Mouse (Mus musculus): ENCODE results near the gene Sp6. TPM values are rescaled to one million over a fixed set of nuclear protein-coding genes. Genes with fewer than 3 reads are reported as not detected.

The Sp6 gene
- total RNA-seq, 2 experiments from 2014 or later = 0.28 TPM; not detected in 1

GRCm38 (mm10) chr11:97049492-97050085 is 36.4 kb downstream of the Sp6 start:
- ATAC-seq (replicated peaks; ENCODE audit: low FRiP score, low TSS enrichment, poor library complexity, severe bottlenecking) = no peak

GRCm38 (mm10) chr11:97050216-97050943 is 37.2 kb downstream of the Sp6 start, which contains the start of gene Osbpl7:
Osbpl7 (plus strand) TSS chr11:97050628.
- peak; percentile 53 for ATAC-seq (replicated peaks; ENCODE audit: low FRiP score, low TSS enrichment, poor library complexity, severe bottlenecking)

- ATAC-seq (replicated peaks; ENCODE audit: low FRiP score, low TSS enrichment, poor library complexity, severe bottlenecking) = peak; percentile 3
Measured at GRCm38 (mm10) chr11:97050944-97051586, 37.9 kb downstream of the Sp6 start.

GRCm38 (mm10) chr11:97052219-97052646 is 39.0 kb downstream of the Sp6 start:
- peak; percentile 66 for ATAC-seq (replicated peaks; ENCODE audit: low FRiP score, low TSS enrichment, poor library complexity, severe bottlenecking)

GRCm38 (mm10) chr11:97063274-97063920 is 50.2 kb downstream of the Sp6 start:
- no peak for ATAC-seq (replicated peaks; ENCODE audit: low FRiP score, low TSS enrichment, poor library complexity, severe bottlenecking)

GRCm38 (mm10) chr11:97063921-97064295 is 50.7 kb downstream of the Sp6 start:
- 0 out of 2 replicates have a peak, but pooled peaks have one; percentile 40 for ATAC-seq (replicated peaks; ENCODE audit: low FRiP score, low TSS enrichment, poor library complexity, severe bottlenecking)

GRCm38 (mm10) chr11:97065538-97066295 is 52.5 kb downstream of the Sp6 start:
- ATAC-seq (replicated peaks; ENCODE audit: low FRiP score, low TSS enrichment, poor library complexity, severe bottlenecking) = no peak

- ATAC-seq (replicated peaks; ENCODE audit: low FRiP score, low TSS enrichment, poor library complexity, severe bottlenecking) = no peak
Measured at GRCm38 (mm10) chr11:97066656-97067360, 53.6 kb downstream of the Sp6 start.

- no peak for ATAC-seq (replicated peaks; ENCODE audit: low FRiP score, low TSS enrichment, poor library complexity, severe bottlenecking)
Measured at GRCm38 (mm10) chr11:97069333-97069732, 56.1 kb downstream of the Sp6 start.

- ATAC-seq (replicated peaks; ENCODE audit: low FRiP score, low TSS enrichment, poor library complexity, severe bottlenecking) = no peak
Measured at GRCm38 (mm10) chr11:97069770-97070169, 56.6 kb downstream of the Sp6 start.

GRCm38 (mm10) chr11:97071129-97071528 is 57.9 kb downstream of the Sp6 start:
- no peak for ATAC-seq (replicated peaks; ENCODE audit: low FRiP score, low TSS enrichment, poor library complexity, severe bottlenecking)

- ATAC-seq (replicated peaks; ENCODE audit: low FRiP score, low TSS enrichment, poor library complexity, severe bottlenecking) = peak; percentile 44
Measured at GRCm38 (mm10) chr11:97072533-97072932, 59.3 kb downstream of the Sp6 start.

GRCm38 (mm10) chr11:97074235-97074634 is 61.0 kb downstream of the Sp6 start:
- no peak for ATAC-seq (replicated peaks; ENCODE audit: low FRiP score, low TSS enrichment, poor library complexity, severe bottlenecking)

Other genes with a start within 250 kb of the Sp6 start
- gene Snx11, start 235.8 kb upstream of the Sp6 start, total RNA-seq (2014; fragmentation: Nextera tagmentation) = 13.4 and 26.0 TPM in 2 replicates
- gene Snx11, start 235.8 kb upstream of the Sp6 start, total RNA-seq (2017) = 7.4 and 9.7 TPM in 2 replicates
- gene Cbx1, start 224.3 kb upstream of the Sp6 start, total RNA-seq (2014; fragmentation: Nextera tagmentation) = 91.7 and 97.1 TPM in 2 replicates
- gene Cbx1, start 224.3 kb upstream of the Sp6 start, total RNA-seq (2017) = 120 and 130 TPM in 2 replicates
- 22.2 and 53.3 TPM in 2 replicates for gene Nfe2l1, start 183.4 kb upstream of the Sp6 start, total RNA-seq (2014; fragmentation: Nextera tagmentation)
- gene Nfe2l1, start 183.4 kb upstream of the Sp6 start, total RNA-seq (2017) = 27.3 and 47.5 TPM in 2 replicates
- gene Copz2, start 163.5 kb upstream of the Sp6 start, total RNA-seq (2014; fragmentation: Nextera tagmentation) = not detected in 2 replicates
- gene Copz2, start 163.5 kb upstream of the Sp6 start, total RNA-seq (2017) = 1.0 and 3.2 TPM in 2 replicates
- 31.9 and 56.8 TPM in 2 replicates for gene Cdk5rap3, start 96.9 kb upstream of the Sp6 start, total RNA-seq (2014; fragmentation: Nextera tagmentation)
- gene Cdk5rap3, start 96.9 kb upstream of the Sp6 start, total RNA-seq (2017) = 18.3 and 54.6 TPM in 2 replicates
- gene Prr15l, start 85.3 kb upstream of the Sp6 start, total RNA-seq (2014; fragmentation: Nextera tagmentation) = not detected in 2 replicates
- gene Prr15l, start 85.3 kb upstream of the Sp6 start, total RNA-seq (2017) = not detected in 2 replicates
- 13.7 and 18.5 TPM in 2 replicates for gene Pnpo, start 69.4 kb upstream of the Sp6 start, total RNA-seq (2014; fragmentation: Nextera tagmentation)
- gene Pnpo, start 69.4 kb upstream of the Sp6 start, total RNA-seq (2017) = 25.9 and 29.0 TPM in 2 replicates
- gene Sp2, start 30.4 kb upstream of the Sp6 start, total RNA-seq (2014; fragmentation: Nextera tagmentation) = 15.5 and 16.1 TPM in 2 replicates
- 2.4 and 4.8 TPM in 2 replicates for gene Sp2, start 30.4 kb upstream of the Sp6 start, total RNA-seq (2017)
- gene Scrn2, start 16.5 kb downstream of the Sp6 start, total RNA-seq (2014; fragmentation: Nextera tagmentation) = 12.4 and 17.7 TPM in 2 replicates
- 26.1 and 32.6 TPM in 2 replicates for gene Scrn2, start 16.5 kb downstream of the Sp6 start, total RNA-seq (2017)
- 1.7 TPM in 1 of 2 replicates, not detected in the other for gene Lrrc46, start 28.0 kb downstream of the Sp6 start, total RNA-seq (2014; fragmentation: Nextera tagmentation)
- 0.11 TPM in 1 of 2 replicates, not detected in the other for gene Lrrc46, start 28.0 kb downstream of the Sp6 start, total RNA-seq (2017)
- 38.6 and 49.6 TPM in 2 replicates for gene Mrpl10, start 28.2 kb downstream of the Sp6 start, total RNA-seq (2014; fragmentation: Nextera tagmentation)
- 23.6 and 24.8 TPM in 2 replicates for gene Mrpl10, start 28.2 kb downstream of the Sp6 start, total RNA-seq (2017)
- gene Osbpl7, start 37.2 kb downstream of the Sp6 start, total RNA-seq (2014; fragmentation: Nextera tagmentation) = 14.2 and 15.0 TPM in 2 replicates
- gene Osbpl7, start 37.2 kb downstream of the Sp6 start, total RNA-seq (2017) = 23.5 and 25.3 TPM in 2 replicates
- gene Tbx21, start 101.9 kb downstream of the Sp6 start, total RNA-seq (2014; fragmentation: Nextera tagmentation) = 0.96 and 1.9 TPM in 2 replicates
- gene Tbx21, start 101.9 kb downstream of the Sp6 start, total RNA-seq (2017) = 0.30 and 0.61 TPM in 2 replicates
- gene Tbkbp1, start 138.1 kb downstream of the Sp6 start, total RNA-seq (2014; fragmentation: Nextera tagmentation) = 0.89 TPM in 1 of 2 replicates, not detected in the other
- gene Tbkbp1, start 138.1 kb downstream of the Sp6 start, total RNA-seq (2017) = 0.23 TPM in 2 replicates
- 185 and 196 TPM in 2 replicates for gene Kpnb1, start 174.5 kb downstream of the Sp6 start, total RNA-seq (2014; fragmentation: Nextera tagmentation)
- gene Kpnb1, start 174.5 kb downstream of the Sp6 start, total RNA-seq (2017) = 436 and 446 TPM in 2 replicates

Measured in megakaryocyte-erythroid progenitor cell, adult 5-6 weeks (primary cell).